Mouse (Mus musculus) cortical plate, adult 2 months (tissue): ENCODE measurements around the gene Il2rb. TPM values are rescaled to one million over a fixed set of nuclear protein-coding genes. Genes with fewer than 3 reads are reported as not detected.

ENCODE experiments used
- H3K27ac ChIP-seq: fragments of 200-500 bp; 2 replicates; pipeline ENCODE4 v1.5.1; 2012; ENCODE audit warnings: low read length, control low read depth, inconsistent platforms; ENCODE audit not compliant: insufficient read depth
- H3K4me1 ChIP-seq: fragments of 200-500 bp; 2 replicates; pipeline ENCODE4 v1.6.1; 2011; ENCODE audit warnings: low read length; ENCODE audit not compliant: control insufficient read depth, insufficient read depth
- H3K4me3 ChIP-seq: fragments of 200-500 bp; 2 replicates; pipeline ENCODE4 v1.5.1; 2011; ENCODE audit warnings: mild to moderate bottlenecking, low read length, control low read depth; ENCODE audit not compliant: insufficient read depth
- CTCF ChIP-seq: fragments of 200-500 bp; IDR thresholded peaks from 2 replicates; pipeline ENCODE4 v1.5.1; 2011; ENCODE audit warnings: mild to moderate bottlenecking, control low read depth, low read length; ENCODE audit not compliant: insufficient read depth; ENCODE audit errors: extremely low read depth
- POLR2A ChIP-seq: fragments of 200-500 bp; IDR thresholded peaks from 2 replicates; pipeline ENCODE4 v1.6.1; 2011; ENCODE audit warnings: mild to moderate bottlenecking, low read length, control low read depth; ENCODE audit not compliant: insufficient read depth; ENCODE audit errors: extremely low read depth
- polyA plus RNA-seq: library from polyadenylated mRNA; depleted of rRNA; stranded (reverse); fragments of >200 nt; gene quantifications from 2 replicates; pipeline ENCODE4 v1.2.3, GENCODE M21; 2012

Gene Il2rb
- polyA plus RNA-seq, 1 experiment: 0.29 TPM

- no peak overlapping the region for H3K27ac ChIP-seq
- no peaks in the 10 kb centered on the region for H3K4me1 ChIP-seq
- no peak overlapping the region for H3K4me3 ChIP-seq
- TF ChIP-seq CTCF: no peak
Observed at GRCm38 (mm10) chr15:78455168-78455567, 39.9 kb downstream of the Il2rb start.

- no peak overlapping the region for H3K4me3 ChIP-seq
- no peak for TF ChIP-seq POLR2A
- no peak for TF ChIP-seq CTCF
- H3K27ac ChIP-seq: no peak overlapping the region
- H3K4me1 ChIP-seq: no peaks in the 10 kb centered on the region
Observed at GRCm38 (mm10) chr15:78452929-78453328, 42.1 kb downstream of the Il2rb start.

- Histone ChIP-seq H3K27ac (no peak overlapping the region), H3K4me1 (no peaks in the 10 kb centered on the region), H3K4me3 (no peak overlapping the region)
- TF ChIP-seq POLR2A: no peak
- TF ChIP-seq CTCF: no peak
Observed at GRCm38 (mm10) chr15:78451201-78451600, 43.9 kb downstream of the Il2rb start.

GRCm38 (mm10) chr15:78450419-78450768 lies 44.7 kb downstream of the Il2rb start:
- Histone ChIP-seq H3K4me3 (no peak overlapping the region), H3K27ac (no peak overlapping the region), H3K4me1 (no peaks in the 10 kb centered on the region)
- TF ChIP-seq POLR2A (no peak), CTCF (no peak)

- no peaks in the 10 kb centered on the region for H3K4me1 ChIP-seq
Observed at GRCm38 (mm10) chr15:78449694-78450418, 45.2 kb downstream of the Il2rb start.

GRCm38 (mm10) chr15:78449131-78449530 lies 45.9 kb downstream of the Il2rb start:
- TF ChIP-seq CTCF (no peak), POLR2A (no peak)
- Histone ChIP-seq H3K4me3 (no peak overlapping the region), H3K4me1 (no peaks in the 10 kb centered on the region), H3K27ac (no peak overlapping the region)

More at GRCm38 (mm10) chr15:78449694-78450418, 45.2 kb downstream of the Il2rb start:
- no peak for TF ChIP-seq CTCF
- no peak for TF ChIP-seq POLR2A
- Histone ChIP-seq H3K27ac (no peak overlapping the region), H3K4me3 (no peak overlapping the region)

GRCm38 (mm10) chr15:78447746-78448535 lies 47.1 kb downstream of the Il2rb start:
- peak overlapping the region; percentile 18; the same call in 1 of the 2 replicates for H3K4me3 ChIP-seq
- H3K27ac ChIP-seq: no peak overlapping the region
- H3K4me1 ChIP-seq: no peaks in the 10 kb centered on the region
- TF ChIP-seq POLR2A: no peak
- peak; percentile 83 for TF ChIP-seq CTCF

- Histone ChIP-seq H3K4me1 (no peaks in the 10 kb centered on the region), H3K4me3 (no peak overlapping the region), H3K27ac (no peak overlapping the region)
- TF ChIP-seq POLR2A: no peak
- no peak for TF ChIP-seq CTCF
Observed at GRCm38 (mm10) chr15:78447121-78447520, 48.0 kb downstream of the Il2rb start.

GRCm38 (mm10) chr15:78443857-78444256 lies 51.2 kb downstream of the Il2rb start:
- Histone ChIP-seq H3K27ac (no peak overlapping the region), H3K4me3 (no peak overlapping the region), H3K4me1 (no peaks in the 10 kb centered on the region)
- TF ChIP-seq CTCF: no peak
- no peak for TF ChIP-seq POLR2A

GRCm38 (mm10) chr15:78442231-78442630 lies 52.8 kb downstream of the Il2rb start:
- no peak; the same call in 1 of the 2 replicates for TF ChIP-seq POLR2A
- TF ChIP-seq CTCF: no peak
- H3K4me3 ChIP-seq: no peak overlapping the region

More at GRCm38 (mm10) chr15:78442231-78442630, 52.8 kb downstream of the Il2rb start:
- Histone ChIP-seq H3K4me1 (peaks cover 4% of the 10 kb centered on the region), H3K27ac (no peak overlapping the region)
